Mouse (Mus musculus) layer of hippocampus, adult 9-11 months (tissue): ENCODE data around the gene Palm.
A peak's percentile ranks its signal among the peaks of the same experiment; 100 is the strongest.
"Not testable (repeated sequence)": the region's sequence is repeated elsewhere in the genome, so short reads cannot be mapped to it uniquely, and the experiment has no call there.

Experiments
- DNase-seq: peaks from one replicate; pipeline ENCODE4 v3.0.0; 2022

Gene Palm

GRCm38 (mm10) chr10:79793051-79793737, at the start of gene Palm:
TSS of gene Palm (plus strand) at chr10:79793572.
- peak; percentile 61 for DNase-seq

GRCm38 (mm10) chr10:79743650-79744365, 49.6 kb upstream of the Palm start:
- DNase-seq, result no peak

GRCm38 (mm10) chr10:79745411-79745810, 48.0 kb upstream of the Palm start:
- no peak for DNase-seq

GRCm38 (mm10) chr10:79745898-79746773, 47.2 kb upstream of the Palm start, which contains the start of gene Polrmt:
TSS of gene Polrmt (minus strand) at chr10:79746581.
- DNase-seq, result peak; percentile 98

- no peak for DNase-seq
Observed at GRCm38 (mm10) chr10:79746774-79747151, 46.6 kb upstream of the Palm start.

- no peak for DNase-seq
Observed at GRCm38 (mm10) chr10:79748496-79748895, 44.9 kb upstream of the Palm start.

- peak; percentile 79 for DNase-seq
Observed at GRCm38 (mm10) chr10:79754856-79755516, 38.4 kb upstream of the Palm start, which contains the start of gene Fgf22. TSS of gene Fgf22 (plus strand) at chr10:79755076.

- DNase-seq, result no peak
Observed at GRCm38 (mm10) chr10:79755854-79756253, 37.5 kb upstream of the Palm start.

- DNase-seq, result no peak
Observed at GRCm38 (mm10) chr10:79756660-79757059, 36.7 kb upstream of the Palm start.

- not testable (repeated sequence) for DNase-seq
Observed at GRCm38 (mm10) chr10:79759675-79760074, 33.7 kb upstream of the Palm start.

GRCm38 (mm10) chr10:79760603-79761143, 32.7 kb upstream of the Palm start:
- DNase-seq, result no peak

- no peak for DNase-seq
Observed at GRCm38 (mm10) chr10:79762875-79763274, 30.5 kb upstream of the Palm start.

- no peak for DNase-seq
Observed at GRCm38 (mm10) chr10:79764234-79764633, 29.1 kb upstream of the Palm start.

- DNase-seq, result no peak
Observed at GRCm38 (mm10) chr10:79765228-79765745, 28.1 kb upstream of the Palm start.

GRCm38 (mm10) chr10:79766001-79766507, 27.3 kb upstream of the Palm start:
- DNase-seq, result no peak

GRCm38 (mm10) chr10:79766508-79767325, 26.7 kb upstream of the Palm start, which contains the start of gene Rnf126:
TSS of gene Rnf126 (minus strand) at chr10:79766952.
- peak; percentile 98 for DNase-seq

- peak; percentile 97 for DNase-seq
Observed at GRCm38 (mm10) chr10:79767372-79768244, 25.8 kb upstream of the Palm start.

- peak; percentile 72 for DNase-seq
Observed at GRCm38 (mm10) chr10:79768400-79768799, 25.0 kb upstream of the Palm start.

- DNase-seq, result no peak
Observed at GRCm38 (mm10) chr10:79769329-79769728, 24.0 kb upstream of the Palm start.

- DNase-seq, result no peak
Observed at GRCm38 (mm10) chr10:79772320-79772719, 21.1 kb upstream of the Palm start.
